Mouse (Mus musculus) midbrain, postnatal 0 days (tissue): ENCODE results near the gene Leprot. TPM values are rescaled to one million over a fixed set of nuclear protein-coding genes. Genes with fewer than 3 reads are reported as not detected.

Experiments used
- ATAC-seq: fragments of 200-750 bp; cut with Nextera tagmentation; 2 replicates; pipeline ENCODE4 v1.8.0; 2017; ENCODE audit warnings: moderate number of reproducible peaks, mild to moderate bottlenecking, moderate TSS enrichment, moderate library complexity; ENCODE audit not compliant: low FRiP score
- DNase-seq: peaks from one replicate; pipeline ENCODE4 v3.0.0-alpha.2; 2015; ENCODE audit warnings: low spot score
- H3K27ac ChIP-seq: fragments of 300-500 bp; sonication (generic); 2 replicates; pipeline ENCODE4 v1.5.1; 2014; ENCODE audit warnings: low read depth, mild to moderate bottlenecking, low read length, mixed read lengths
- H3K27me3 ChIP-seq: fragments of 300-500 bp; sonication (generic); 2 replicates; pipeline ENCODE4 v1.6.1; 2014; ENCODE audit warnings: low read length, control low read depth, mixed read lengths; ENCODE audit not compliant: insufficient read depth
- H3K36me3 ChIP-seq: fragments of 300-500 bp; sonication (generic); 2 replicates; pipeline ENCODE4 v1.6.1; 2014; ENCODE audit warnings: low read length, control low read depth, mixed read lengths; ENCODE audit not compliant: insufficient read depth
- H3K4me1 ChIP-seq: fragments of 300-500 bp; sonication (generic); 2 replicates; pipeline ENCODE4 v1.6.1; 2014; ENCODE audit warnings: mild to moderate bottlenecking, control low read depth, antibody characterized with exemption, low read length, mixed read lengths; ENCODE audit not compliant: insufficient read depth
- H3K4me2 ChIP-seq: fragments of 300-500 bp; sonication (generic); 2 replicates; pipeline ENCODE4 v1.6.1; 2014; ENCODE audit warnings: low read depth, mild to moderate bottlenecking, low read length, mixed read lengths; ENCODE audit not compliant: poor library complexity, severe bottlenecking
- H3K4me3 ChIP-seq: fragments of 300-500 bp; sonication (generic); 2 replicates; pipeline ENCODE4 v1.5.1; 2014; ENCODE audit warnings: low read depth, mild to moderate bottlenecking, low read length, moderate library complexity
- H3K9ac ChIP-seq: fragments of 300-500 bp; sonication (generic); replicated peaks from 2 replicates; pipeline ENCODE4 v1.6.1; 2014; ENCODE audit warnings: mild to moderate bottlenecking, low read length, moderate library complexity, mixed read lengths; ENCODE audit not compliant: poor library complexity, severe bottlenecking
- H3K9me3 ChIP-seq: fragments of 300-500 bp; sonication (generic); 2 replicates; pipeline ENCODE4 v1.6.1; 2016; ENCODE audit warnings: low read length, control low read depth
- CTCF ChIP-seq: IDR thresholded peaks from 2 replicates; pipeline ENCODE4 v1.5.1; 2016; ENCODE audit warnings: antibody characterized with exemption, mild to moderate bottlenecking
- WGBS: fragments of 180-500 bp; shearing (Covaris S2); extraction: QIAGEN DNeasy Blood & Tissue Kit; methylation state at CpG from one replicate; pipeline ENCODE4 v1.1.7; 2014; 5-methylcytosine and 5-hydroxymethylcytosine counted together
- polyA plus RNA-seq: library from polyadenylated mRNA; unstranded; fragments of >200 nt; fragmentation: Nextera tagmentation; extraction: Ambion mirVana; gene quantifications from 2 replicates; pipeline ENCODE4 v1.2.1, GENCODE M21; 2015
- total RNA-seq: library from RNA; depleted of rRNA; stranded (reverse); fragments of >200 nt; gene quantifications from 2 replicates; pipeline ENCODE4 v1.2.3, GENCODE M21; 2014; rRNA removed

The Leprot gene
- total and polyA plus RNA-seq, 2 experiments from 2014 or later = 60.2 to 90.3 TPM

- no peak overlapping the region for H3K4me2 ChIP-seq
- H3K27ac ChIP-seq = no peak overlapping the region
- no peaks in the 10 kb centered on the region for H3K9me3 ChIP-seq
- H3K36me3 ChIP-seq = no peaks in the 10 kb centered on the region
- ATAC-seq (no peak), DNase-seq (no peak)
- H3K9ac ChIP-seq = no peak overlapping the region
- H3K4me1 ChIP-seq = no peaks in the 10 kb centered on the region
- 81% methylated on average over 1 of the region's 1 CpGs for WGBS
- no peaks in the 10 kb centered on the region for H3K27me3 ChIP-seq
- no peak overlapping the region for H3K4me3 ChIP-seq
- TF ChIP-seq CTCF = no peak
Observed at GRCm38 (mm10) chr4:101699423-101699822, 51.9 kb downstream of the Leprot start.

- 91% methylated on average over 14 of the region's 14 CpGs for WGBS
- Histone ChIP-seq H3K4me1 (no peaks in the 10 kb centered on the region), H3K9me3 (no peaks in the 10 kb centered on the region), H3K27ac (no peak overlapping the region), H3K9ac (no peak overlapping the region), H3K4me2 (no peak overlapping the region), H3K36me3 (no peaks in the 10 kb centered on the region), H3K4me3 (no peak overlapping the region), H3K27me3 (no peaks in the 10 kb centered on the region)
- DNase-seq (no peak), ATAC-seq (no peak)
- TF ChIP-seq CTCF = no peak
Observed at GRCm38 (mm10) chr4:101700892-101701640, 53.5 kb downstream of the Leprot start.

GRCm38 (mm10) chr4:101705325-101705724 lies 57.8 kb downstream of the Leprot start:
- H3K4me3 ChIP-seq = no peak overlapping the region
- no peaks in the 10 kb centered on the region for H3K36me3 ChIP-seq
- no peak for ATAC-seq
- WGBS = 88% methylated on average over 9 of the region's 9 CpGs
- TF ChIP-seq CTCF = no peak
- no peaks in the 10 kb centered on the region for H3K4me1 ChIP-seq
- H3K9me3 ChIP-seq = no peaks in the 10 kb centered on the region
- H3K9ac ChIP-seq = no peak overlapping the region
- H3K4me2 ChIP-seq = no peak overlapping the region
- no peaks in the 10 kb centered on the region for H3K27me3 ChIP-seq
- no peak overlapping the region for H3K27ac ChIP-seq
- DNase-seq = no peak

- H3K4me3 ChIP-seq = no peak overlapping the region
- no peak for TF ChIP-seq CTCF
- no peak for DNase-seq
- 76% methylated on average over 2 of the region's 2 CpGs for WGBS
- H3K27me3 ChIP-seq = no peaks in the 10 kb centered on the region
- H3K27ac ChIP-seq = no peak overlapping the region
- H3K4me2 ChIP-seq = no peak overlapping the region
- H3K9me3 ChIP-seq = no peaks in the 10 kb centered on the region
- no peaks in the 10 kb centered on the region for H3K4me1 ChIP-seq
- H3K9ac ChIP-seq = no peak overlapping the region
- no peak for ATAC-seq
- H3K36me3 ChIP-seq = no peaks in the 10 kb centered on the region
Observed at GRCm38 (mm10) chr4:101707234-101707633, 59.7 kb downstream of the Leprot start.

GRCm38 (mm10) chr4:101707953-101708352 lies 60.4 kb downstream of the Leprot start:
- DNase-seq = no peak

More at GRCm38 (mm10) chr4:101707953-101708352, 60.4 kb downstream of the Leprot start:
- Histone ChIP-seq H3K9me3 (no peaks in the 10 kb centered on the region), H3K36me3 (no peaks in the 10 kb centered on the region), H3K4me1 (no peaks in the 10 kb centered on the region), H3K9ac (no peak overlapping the region), H3K4me3 (no peak overlapping the region), H3K27me3 (no peaks in the 10 kb centered on the region), H3K27ac (no peak overlapping the region), H3K4me2 (no peak overlapping the region)
- WGBS = 88% methylated on average over 3 of the region's 3 CpGs
- no peak for TF ChIP-seq CTCF
- ATAC-seq = no peak

Other genes starting within 250 kb of the Leprot start
- 11.8 and 19.7 TPM in 2 replicates for gene Ak4, start 228.4 kb upstream of the Leprot start, total RNA-seq
- 5.0 and 5.8 TPM in 2 replicates for gene Ak4, start 228.4 kb upstream of the Leprot start, polyA plus RNA-seq
- gene Dnajc6, start 151.1 kb upstream of the Leprot start, total RNA-seq = 208 and 225 TPM in 2 replicates
- gene Dnajc6, start 151.1 kb upstream of the Leprot start, polyA plus RNA-seq = 74.9 and 79.0 TPM in 2 replicates
- 8.9 and 9.0 TPM in 2 replicates for gene Lepr, start 69.7 kb downstream of the Leprot start, total RNA-seq
- gene Lepr, start 69.7 kb downstream of the Leprot start, polyA plus RNA-seq = 2.8 and 4.1 TPM in 2 replicates
- gene B020004J07Rik, start 196.3 kb downstream of the Leprot start, total RNA-seq = not detected in 2 replicates
- not detected in 2 replicates for gene B020004J07Rik, start 196.3 kb downstream of the Leprot start, polyA plus RNA-seq
- gene C130073F10Rik, start 246.1 kb downstream of the Leprot start, total RNA-seq = not detected in 2 replicates
- not detected in 2 replicates for gene C130073F10Rik, start 246.1 kb downstream of the Leprot start, polyA plus RNA-seq